Mouse (Mus musculus) C2C12 (cell line): Measurements from ENCODE around the gene Ccdc183. TPM values are rescaled to one million over a fixed set of nuclear protein-coding genes. Genes with fewer than 3 reads are reported as not detected.
A peak's percentile ranks its signal among the peaks of the same experiment; 100 is the strongest.

Source experiments
- H3K27me3 ChIP-seq: one replicate; pipeline ENCODE4 v1.6.1; 2011; ENCODE audit not compliant: control insufficient read depth, insufficient read depth, insufficient read length
- H3K36me3 ChIP-seq: one replicate; pipeline ENCODE4 v1.6.1; 2011; ENCODE audit not compliant: control insufficient read depth, insufficient read depth
- H3K4me3 ChIP-seq: one replicate; pipeline ENCODE4 v1.5.1; 2011; ENCODE audit warnings: mild to moderate bottlenecking, control low read depth; ENCODE audit not compliant: poor library complexity, insufficient read depth, severe bottlenecking
- H3K79me2 ChIP-seq: one replicate; pipeline ENCODE4 v1.6.1; 2011; ENCODE audit not compliant: control insufficient read depth, insufficient read depth
- H3K79me3 ChIP-seq: one replicate; pipeline ENCODE4 v1.6.1; 2011; ENCODE audit warnings: low read depth, control low read depth
- H3ac ChIP-seq: one replicate; pipeline ENCODE3; 2011; ENCODE audit warnings: low read depth; ENCODE audit not compliant: control insufficient read depth, insufficient read length
- CEBPB ChIP-seq: IDR thresholded peaks from one replicate; pipeline ENCODE4 v1.6.1; 2011; ENCODE audit warnings: low read depth, mild to moderate bottlenecking, control low read depth, moderate library complexity
- CTCF ChIP-seq: IDR thresholded peaks from one replicate; pipeline ENCODE4 v1.5.1; 2011; ENCODE audit not compliant: control insufficient read depth, insufficient read depth, insufficient read length
- FOSL1 ChIP-seq: IDR thresholded peaks from one replicate; pipeline ENCODE4 v1.8.0; 2011; ENCODE audit warnings: mild to moderate bottlenecking, low read length; ENCODE audit not compliant: poor library complexity, insufficient read depth, severe bottlenecking
- MAX ChIP-seq: IDR thresholded peaks from one replicate; pipeline ENCODE4 v1.6.1; 2011; ENCODE audit warnings: mild to moderate bottlenecking, control low read depth
- MYOD1 ChIP-seq: IDR thresholded peaks from one replicate; pipeline ENCODE4 v1.6.1; 2011; ENCODE audit warnings: low read depth; ENCODE audit not compliant: control insufficient read depth, insufficient read length
- MYOG ChIP-seq: IDR thresholded peaks from one replicate; pipeline ENCODE4 v1.6.1; 2011; ENCODE audit not compliant: control insufficient read depth, insufficient read length; ENCODE audit errors: extremely low read depth
- USF1 ChIP-seq: IDR thresholded peaks from one replicate; pipeline ENCODE4 v1.6.1; 2011; ENCODE audit warnings: low read depth, mild to moderate bottlenecking, control low read depth, moderate library complexity
- polyA plus RNA-seq: library from polyadenylated mRNA; unstranded; fragments of >200 nt; fragmentation: generic; extraction: Trizol; gene quantifications from one replicate; pipeline ENCODE4 v1.2.1, GENCODE M21; 2012; ENCODE audit warnings: missing spikeins

Gene Ccdc183
- polyA plus RNA-seq, 1 experiment: 0.15 TPM

GRCm38 (mm10) chr2:25620386-25620785, 2.9 kb upstream of the Ccdc183 start:
- no peaks in the 10 kb centered on the region for H3K79me3 ChIP-seq
- TF ChIP-seq MAX (no peak), CEBPB (no peak)
- no peak overlapping the region for H3ac ChIP-seq
- no peaks in the 10 kb centered on the region for H3K79me2 ChIP-seq
- no peak overlapping the region for H3K4me3 ChIP-seq
- peaks cover 42% of the 10 kb centered on the region for H3K27me3 ChIP-seq
- H3K36me3 ChIP-seq: no peaks in the 10 kb centered on the region

GRCm38 (mm10) chr2:25616398-25616797, 1.1 kb downstream of the Ccdc183 start:
- peaks cover 38% of the 10 kb centered on the region for H3K27me3 ChIP-seq
- no peak overlapping the region for H3K4me3 ChIP-seq
- H3K36me3 ChIP-seq: no peaks in the 10 kb centered on the region
- H3K79me2 ChIP-seq: no peaks in the 10 kb centered on the region
- TF ChIP-seq MYOD1 (no peak), CEBPB (no peak), CTCF (no peak), FOSL1 (no peak), USF1 (no peak), MAX (no peak), MYOG (no peak)
- H3ac ChIP-seq: no peak overlapping the region
- H3K79me3 ChIP-seq: no peaks in the 10 kb centered on the region

GRCm38 (mm10) chr2:25608671-25609070, 8.8 kb downstream of the Ccdc183 start:
- H3K4me3 ChIP-seq: no peak overlapping the region
- TF ChIP-seq CTCF (no peak), MYOD1 (no peak), MAX (no peak), FOSL1 (no peak), MYOG (no peak)
- H3K79me2 ChIP-seq: peaks cover 46% of the 10 kb centered on the region
- H3K36me3 ChIP-seq: peaks cover 6% of the 10 kb centered on the region
- peaks cover 6% of the 10 kb centered on the region for H3K27me3 ChIP-seq
- H3K79me3 ChIP-seq: peaks cover 36% of the 10 kb centered on the region
- H3ac ChIP-seq: no peak overlapping the region

- Histone ChIP-seq H3K27me3 (no peaks in the 10 kb centered on the region), H3K36me3 (peaks cover 7% of the 10 kb centered on the region), H3K79me3 (peaks cover 41% of the 10 kb centered on the region), H3K79me2 (peaks cover 53% of the 10 kb centered on the region), H3ac (peak within 1 kb of the TSS; percentile 79), H3K4me3 (peak within 1 kb of the TSS; percentile 99)
- TF ChIP-seq USF1 (no peak), MAX (peak; percentile 100)
These were observed 9.5 kb downstream of the Ccdc183 start, which contains the start of gene Rabl6 for GRCm38 (mm10) chr2:25607761-25608622. Gene Rabl6 (minus strand): TSS chr2:25608521.

GRCm38 (mm10) chr2:25602526-25602925, 15.0 kb downstream of the Ccdc183 start:
- no peaks in the 10 kb centered on the region for H3K27me3 ChIP-seq
- no peak overlapping the region for H3ac ChIP-seq
- peaks cover 53% of the 10 kb centered on the region for H3K79me2 ChIP-seq
- TF ChIP-seq FOSL1 (no peak), USF1 (no peak), MYOG (no peak), CTCF (no peak)
- H3K36me3 ChIP-seq: peaks cover 58% of the 10 kb centered on the region
- H3K79me3 ChIP-seq: peaks cover 39% of the 10 kb centered on the region
- H3K4me3 ChIP-seq: no peak overlapping the region

GRCm38 (mm10) chr2:25600037-25600436, 17.4 kb downstream of the Ccdc183 start:
- Histone ChIP-seq H3K27me3 (no peaks in the 10 kb centered on the region), H3K79me3 (peaks cover 15% of the 10 kb centered on the region), H3K4me3 (no peak overlapping the region), H3K79me2 (peaks cover 28% of the 10 kb centered on the region), H3ac (no peak overlapping the region), H3K36me3 (peaks cover 78% of the 10 kb centered on the region)
- TF ChIP-seq CTCF (no peak), MYOG (no peak), MAX (no peak), MYOD1 (no peak), FOSL1 (no peak)
